Mouse (Mus musculus) liver, adult 2 months (tissue): ENCODE measurements at regions not wholly inside any gene's neighbourhood (a gene's known extent, or its start where the extent isn't known, plus 50 kb on each side); places are given as distances from the start of the nearest gene placed in this dataset.

ENCODE experiments used
- DNase-seq: peaks from one replicate; pipeline ENCODE4 v3.0.0-alpha.2; 2011; ENCODE audit warnings: low read depth, low spot score; ENCODE audit errors: extremely low read depth
- H3K27ac ChIP-seq: fragments of 200-500 bp; replicated peaks from 2 replicates; pipeline ENCODE4 v1.5.1; 2012; ENCODE audit warnings: low read depth, mild to moderate bottlenecking, control low read depth, inconsistent platforms, low read length; ENCODE audit not compliant: insufficient read depth
- H3K27me3 ChIP-seq: fragments of 200-500 bp; 2 replicates; pipeline ENCODE4 v1.6.1; 2012; ENCODE audit warnings: mild to moderate bottlenecking, moderate library complexity, low read length, inconsistent platforms; ENCODE audit not compliant: control insufficient read depth, insufficient read depth
- H3K36me3 ChIP-seq: fragments of 200-500 bp; 2 replicates; pipeline ENCODE4 v1.6.1; 2012; ENCODE audit warnings: low read length, inconsistent platforms; ENCODE audit not compliant: control insufficient read depth, insufficient read depth
- H3K4me1 ChIP-seq: fragments of 200-500 bp; 2 replicates; pipeline ENCODE4 v1.6.1; 2011; ENCODE audit warnings: low read length; ENCODE audit not compliant: control insufficient read depth, insufficient read depth
- H3K4me3 ChIP-seq: fragments of 200-500 bp; 2 replicates; pipeline ENCODE4 v1.5.1; 2011; ENCODE audit warnings: low read depth, mild to moderate bottlenecking, control low read depth, low read length, moderate library complexity; ENCODE audit not compliant: insufficient read depth
- H3K79me2 ChIP-seq: fragments of 200-500 bp; 2 replicates; pipeline ENCODE4 v1.6.1; 2012; ENCODE audit warnings: inconsistent platforms, mild to moderate bottlenecking, low read length, moderate library complexity; ENCODE audit not compliant: control insufficient read depth, insufficient read depth
- H3K9ac ChIP-seq: fragments of 200-500 bp; 2 replicates; pipeline ENCODE4 v1.6.1; 2012; ENCODE audit warnings: low read depth, mild to moderate bottlenecking, control low read depth, inconsistent platforms, low read length
- CTCF ChIP-seq: fragments of 200-500 bp; IDR thresholded peaks from 2 replicates; pipeline ENCODE4 v1.5.1; 2011; ENCODE audit warnings: low read depth, low read length, control low read depth
- POLR2A ChIP-seq: fragments of 200-500 bp; IDR thresholded peaks from 2 replicates; pipeline ENCODE4 v1.6.1; 2011; ENCODE audit warnings: low read length, control low read depth; ENCODE audit not compliant: insufficient read depth; ENCODE audit errors: extremely low read depth
- WGBS: fragments of 180-500 bp; shearing (Covaris S2); methylation state at CpG from one replicate; pipeline ENCODE4 v1.1.7; 2018; 5-methylcytosine and 5-hydroxymethylcytosine counted together

DNA sequence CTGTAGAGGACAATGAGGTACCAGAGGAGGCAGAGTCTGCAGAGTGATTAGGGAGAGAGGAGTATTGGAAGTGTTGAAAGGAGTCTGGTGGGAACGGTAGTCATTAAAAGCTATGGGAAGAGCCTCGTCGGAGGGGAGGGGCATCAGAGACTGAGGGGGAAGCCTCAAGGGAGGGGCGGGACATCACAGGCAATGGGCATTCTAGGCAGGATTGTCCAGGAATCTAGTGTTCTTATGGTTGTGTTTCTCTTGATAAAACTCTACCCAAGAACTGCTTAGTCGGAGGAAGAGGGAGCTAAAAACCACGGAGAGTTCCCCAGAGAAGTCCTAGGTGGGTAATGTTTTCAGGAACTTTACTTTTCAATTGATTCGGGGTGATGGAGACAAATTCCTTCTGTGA lies 90.2 kb downstream of the Sec23ip start:
- DNase-seq, result no peak
- H3K79me2 ChIP-seq, result no peaks in the 10 kb centered on the region
- no peaks in the 10 kb centered on the region for H3K36me3 ChIP-seq
- H3K27me3 ChIP-seq, result 0 out of 2 replicates have a peak, but pooled peaks cover 2% of the 10 kb centered on the region
- no peak for TF ChIP-seq CTCF
- no peak for TF ChIP-seq POLR2A
- 40% methylated on average over 7 of the region's 7 CpGs for WGBS
- no peak overlapping the region for H3K27ac ChIP-seq
- peaks cover 3% of the 10 kb centered on the region; the same call in 1 of the 2 replicates for H3K4me1 ChIP-seq
- H3K4me3 ChIP-seq, result no peak overlapping the region
- H3K9ac ChIP-seq, result no peak overlapping the region

GRCm38 (mm10) chr7:128836435-128836834 lies 91.7 kb downstream of the Sec23ip start:
- no peak overlapping the region for H3K27ac ChIP-seq
- H3K27me3 ChIP-seq, result no peaks in the 10 kb centered on the region
- DNase-seq, result no peak
- TF ChIP-seq CTCF (no peak), POLR2A (no peak)
- H3K4me1 ChIP-seq, result no peaks in the 10 kb centered on the region
- no peak overlapping the region for H3K4me3 ChIP-seq
- no peak overlapping the region for H3K9ac ChIP-seq
- 74% methylated on average over 6 of the region's 6 CpGs for WGBS
- no peaks in the 10 kb centered on the region for H3K79me2 ChIP-seq
- no peaks in the 10 kb centered on the region for H3K36me3 ChIP-seq

- 88% methylated on average over 10 of the region's 10 CpGs for WGBS
- Histone ChIP-seq H3K79me2 (no peaks in the 10 kb centered on the region), H3K4me1 (no peaks in the 10 kb centered on the region), H3K27me3 (no peaks in the 10 kb centered on the region), H3K27ac (no peak overlapping the region), H3K36me3 (no peaks in the 10 kb centered on the region), H3K9ac (no peak overlapping the region), H3K4me3 (no peak overlapping the region)
- no peak for TF ChIP-seq POLR2A
- TF ChIP-seq CTCF, result no peak
- no peak for DNase-seq
These were observed 97.8 kb downstream of the Sec23ip start for GRCm38 (mm10) chr7:128842561-128842960.

- no peak overlapping the region for H3K27ac ChIP-seq
- H3K79me2 ChIP-seq, result no peaks in the 10 kb centered on the region
- no peaks in the 10 kb centered on the region for H3K36me3 ChIP-seq
- 86% methylated on average over 9 of the region's 9 CpGs for WGBS
- no peak for DNase-seq
- H3K9ac ChIP-seq, result no peak overlapping the region
- H3K4me3 ChIP-seq, result no peak overlapping the region
- TF ChIP-seq POLR2A (no peak), CTCF (no peak)
- H3K4me1 ChIP-seq, result no peaks in the 10 kb centered on the region
- H3K27me3 ChIP-seq, result no peaks in the 10 kb centered on the region
These were observed 98.8 kb downstream of the Sec23ip start for GRCm38 (mm10) chr7:128843576-128843975.

DNA sequence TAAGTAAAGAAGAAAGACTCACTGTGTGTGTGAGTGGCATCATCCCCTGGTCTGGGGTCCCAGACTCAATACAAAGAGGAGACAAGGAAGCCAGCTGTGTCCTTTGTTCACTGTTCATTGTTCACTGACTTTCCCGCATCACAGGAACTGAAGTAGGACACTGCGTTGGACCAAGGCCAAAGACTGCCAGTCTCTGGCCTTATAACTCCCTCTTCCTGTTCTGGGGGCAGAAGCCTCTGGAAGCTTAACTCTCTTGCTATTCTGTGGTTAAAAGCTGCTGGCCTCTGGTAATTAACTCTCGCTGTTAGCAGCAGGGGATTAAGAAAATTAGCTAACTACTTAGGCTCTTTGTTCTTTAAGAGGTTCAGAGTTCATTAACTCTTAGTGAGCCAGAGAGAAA lies 104.5 kb downstream of the Sec23ip start:
- no peaks in the 10 kb centered on the region for H3K36me3 ChIP-seq
- WGBS, result 45% methylated on average over 3 of the region's 3 CpGs

DNA sequence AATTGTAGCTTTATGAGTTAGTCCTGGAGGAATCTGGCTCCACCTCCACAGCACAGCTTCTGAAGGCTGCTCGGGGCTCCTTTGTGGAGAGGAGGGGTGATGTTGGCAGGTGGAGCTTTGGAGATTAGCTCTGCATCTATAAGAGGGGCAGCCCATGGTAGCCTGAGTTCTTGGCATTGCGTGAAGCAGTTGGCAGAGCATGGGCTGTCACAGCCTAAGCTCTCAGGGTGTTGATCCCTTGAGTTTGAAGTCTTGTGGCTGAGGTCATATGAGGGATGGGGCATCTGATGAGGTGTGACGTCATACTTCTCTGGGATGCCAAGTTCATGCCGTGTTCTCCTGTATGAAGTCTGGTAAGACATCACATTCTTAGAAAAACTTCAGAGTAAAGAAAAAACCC lies 109.5 kb downstream of the Sec23ip start:
- H3K9ac ChIP-seq, result no peak overlapping the region
- no peak overlapping the region for H3K27ac ChIP-seq
- H3K36me3 ChIP-seq, result no peaks in the 10 kb centered on the region

More for the DNA sequence above, 104.5 kb downstream of the Sec23ip start:
- no peak for DNase-seq
- no peak overlapping the region for H3K4me3 ChIP-seq
- no peak overlapping the region for H3K27ac ChIP-seq
- no peak overlapping the region for H3K9ac ChIP-seq
- H3K79me2 ChIP-seq, result no peaks in the 10 kb centered on the region
- no peak for TF ChIP-seq CTCF
- TF ChIP-seq POLR2A, result no peak
- no peaks in the 10 kb centered on the region for H3K4me1 ChIP-seq
- H3K27me3 ChIP-seq, result no peaks in the 10 kb centered on the region

More for the DNA sequence above, 109.5 kb downstream of the Sec23ip start:
- DNase-seq, result no peak
- no peaks in the 10 kb centered on the region for H3K27me3 ChIP-seq
- TF ChIP-seq CTCF (no peak), POLR2A (no peak)
- no peak overlapping the region for H3K4me3 ChIP-seq
- WGBS, result 77% methylated on average over 4 of the region's 4 CpGs
- no peaks in the 10 kb centered on the region for H3K4me1 ChIP-seq
- no peaks in the 10 kb centered on the region for H3K79me2 ChIP-seq
